26 mouse cellular contexts compared by ENCODE assay signal in the genomic region with DNA sequence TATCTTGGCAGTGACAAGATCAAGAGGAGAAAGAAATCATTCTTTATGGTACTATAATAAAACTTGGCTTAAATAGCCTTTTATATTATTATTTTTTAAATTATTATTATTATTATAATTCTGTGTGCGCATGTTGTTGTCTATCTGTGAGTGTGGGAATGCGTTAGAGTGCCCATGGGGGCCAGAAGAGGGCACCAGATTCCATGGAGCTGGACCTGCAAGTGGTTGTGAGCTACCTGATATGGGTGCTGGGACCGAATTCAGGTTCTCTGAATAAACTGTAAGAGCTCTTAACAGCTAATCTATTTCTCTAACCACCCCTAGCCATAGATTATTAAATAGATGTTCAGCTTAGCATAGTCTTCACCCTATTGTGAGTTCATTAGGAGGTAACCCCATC. TPM values are rescaled to one million over a fixed set of nuclear protein-coding genes. Genes with fewer than 3 reads are reported as not detected.
DNase-seq lines count a peak whose midpoint lies in the region; ATAC-seq and TF ChIP-seq lines count a peak whose summit lies in the region.
"Had no signal": no experiment of that assay in that cellular context is flagged by ENCODE, and none has a peak within 500 bp of the region (broad histone marks: within the 10 kb centered on the region; RNA-seq: fewer than 3 reads in every experiment).

No protein-coding gene starts in this region.

- no peak overlapping the region for H3K27ac ChIP-seq in gastrocnemius, adult 2 months
- no peak overlapping the region for H3K27ac ChIP-seq in left cerebral cortex, adult 2 months
- no peak overlapping the region for H3K27ac ChIP-seq in hindbrain, embryonic 14.5 days
- H3K27ac ChIP-seq: hindbrain, embryonic 15.5 days; macrophage; midbrain, embryonic 13.5 days had no signal

- no peaks in the 10 kb centered on the region for H3K9me3 ChIP-seq in hindbrain, embryonic 14.5 days (ENCODE audit: control insufficient read depth, low read length)
- H3K9me3 ChIP-seq: heart, embryonic 12.5 days; hindbrain, embryonic 15.5 days; midbrain, embryonic 13.5 days had no signal

- no peak for DNase-seq in gastrocnemius, adult 2 months
- DNase-seq in gastrocnemius, postnatal 14 days = no peak
- no peak for DNase-seq in left cerebral cortex, adult 2 months (ENCODE audit: extremely low spot score in 1 of 2, low spot score in 2 of 2)
- DNase-seq in left cerebral cortex, postnatal 14 days (ENCODE audit: low spot score in 2 of 2) = no peak
- peak; percentile 4 for DNase-seq in lung, postnatal 36 days
- DNase-seq in lung, postnatal 25 days (ENCODE audit: low spot score) = no peak
- no peak for DNase-seq in hindbrain, embryonic 14.5 days (ENCODE audit: low spot score)
- DNase-seq in heart, adult 18-20 months = no peak
- DNase-seq: adrenal gland, adult 2 months; adrenal gland, postnatal 36 days; cerebellum, adult 2 months; cerebellum, postnatal 14 days; kidney, adult 2 months; layer of hippocampus, postnatal 36 days; lung, adult 18-20 months; thymus, adult 18-20 months; thymus, postnatal 25 days had no signal

- ATAC-seq in hindbrain, embryonic 14.5 days (ENCODE audit: low FRiP score) = no peak
- ATAC-seq: activated CD4-positive, CD25-positive, alpha-beta regulatory T cell, adult 4 months; forebrain, embryonic 16.5 days; inflammation-experienced regulatory T-cells, adult 6 months; midbrain, embryonic 13.5 days had no signal

- H3K4me2 ChIP-seq in hindbrain, embryonic 14.5 days (replicated peaks) = no peak overlapping the region
- H3K4me2 ChIP-seq: heart, embryonic 12.5 days; hindbrain, embryonic 15.5 days; liver, embryonic 11.5 days; midbrain, embryonic 13.5 days had no signal

- TF ChIP-seq CTCF in gastrocnemius, adult 2 months (IDR thresholded peaks at IDR 0.05) = peak; percentile 44
- TF ChIP-seq CTCF in left cerebral cortex, adult 2 months (IDR thresholded peaks at IDR 0.05) = peak; percentile 6

- no peak overlapping the region for H3K4me3 ChIP-seq in gastrocnemius, adult 2 months
- no peak overlapping the region for H3K4me3 ChIP-seq in left cerebral cortex, adult 2 months
- H3K4me3 ChIP-seq in hindbrain, embryonic 14.5 days (replicated peaks; ENCODE audit: low read length) = no peak overlapping the region
- H3K4me3 ChIP-seq: erythroblast, embryonic 14.5 days; heart, embryonic 12.5 days; hindbrain, embryonic 15.5 days; midbrain, embryonic 13.5 days had no signal

- H3K9ac ChIP-seq in hindbrain, embryonic 14.5 days = no peak overlapping the region
- H3K9ac ChIP-seq: heart, embryonic 12.5 days; hindbrain, embryonic 15.5 days; midbrain, embryonic 13.5 days had no signal

- 96% methylated on average over 3 of the region's 3 CpGs for WGBS in hindbrain, embryonic 14.5 days

- intact Hi-C loops in gastrocnemius, adult 2 months (cut with DNase I) = no loop called here
- intact Hi-C loops in gastrocnemius, postnatal 14 days (cut with DNase I; ENCODE audit: low total_unique reads) = no loop called here
- intact Hi-C loops in left cerebral cortex, adult 2 months (cut with DNase I) = no loop called here
- intact Hi-C loops in left cerebral cortex, postnatal 14 days (cut with DNase I) = no loop called here

- H3K27me3 ChIP-seq in hindbrain, embryonic 14.5 days (ENCODE audit: control insufficient read depth, insufficient read depth, low read length) = no peaks in the 10 kb centered on the region
- H3K27me3 ChIP-seq: heart, embryonic 12.5 days; hindbrain, embryonic 15.5 days; midbrain, embryonic 13.5 days had no signal

- H3K36me3 ChIP-seq in hindbrain, embryonic 14.5 days (replicated peaks; ENCODE audit: control insufficient read depth, insufficient read depth) = peaks cover 68% of the 10 kb centered on the region

- H3K4me1 ChIP-seq in hindbrain, embryonic 14.5 days (replicated peaks; ENCODE audit: control insufficient read depth, insufficient read depth, low read length) = no peaks in the 10 kb centered on the region
- H3K4me1 ChIP-seq: hindbrain, embryonic 15.5 days; midbrain, embryonic 13.5 days had no signal

RNA-seq across cellular contexts. Expression of gene Cramp1l, which starts 10.5 kb away (rescaled TPM):
- 1 to 10 TPM; 6.3 to 7.1 TPM for total RNA-seq in gastrocnemius, adult 2 months (2021)
- 1 to 10 TPM; 7.1 to 7.3 TPM for total RNA-seq in gastrocnemius, postnatal 14 days (2021)
- total RNA-seq in left cerebral cortex, adult 2 months (2021) = 10 to 100 TPM; 31.9 to 33.9 TPM
- 10 to 100 TPM; 26.0 to 27.9 TPM for total RNA-seq in left cerebral cortex, postnatal 14 days (2021)
- 8.0 and 8.1 TPM in 2 replicates for polyA plus RNA-seq in hindbrain, embryonic 14.5 days (2014; fragmentation: Nextera tagmentation; extraction: Ambion mirVana)
- 10 to 100 TPM in 1 of 2 experiments, 1 to 10 TPM in 1; 9.5 to 10.7 TPM for total RNA-seq in heart, adult 18-20 months (2021)

RNA-seq across cellular contexts. Expression of gene Ift140, which starts 10.8 kb away (rescaled TPM):
- total RNA-seq in gastrocnemius, adult 2 months (2021) = 1 to 10 TPM; 2.8 to 2.9 TPM
- total RNA-seq in gastrocnemius, postnatal 14 days (2021) = 1 to 10 TPM; 2.9 to 4.1 TPM
- total RNA-seq in left cerebral cortex, adult 2 months (2021) = 10 to 100 TPM; 17.9 to 21.0 TPM
- 10 to 100 TPM; 19.8 to 22.9 TPM for total RNA-seq in left cerebral cortex, postnatal 14 days (2021)
- 15.9 and 20.9 TPM in 2 replicates for polyA plus RNA-seq in hindbrain, embryonic 14.5 days (2014; fragmentation: Nextera tagmentation; extraction: Ambion mirVana)
- total RNA-seq in heart, adult 18-20 months (2021) = 1 to 10 TPM; 3.5 to 5.5 TPM

RNA-seq across cellular contexts. Expression of gene Jpt2, which starts 44.6 kb away (rescaled TPM):
- 1 to 10 TPM; 5.3 to 6.8 TPM for total RNA-seq in gastrocnemius, adult 2 months (2021)
- total RNA-seq in gastrocnemius, postnatal 14 days (2021) = 10 to 100 TPM in 1 of 2 experiments, 1 to 10 TPM in 1; 8.2 to 13.3 TPM
- 1 to 10 TPM; 5.3 to 6.9 TPM for total RNA-seq in left cerebral cortex, adult 2 months (2021)
- 10 to 100 TPM in 1 of 2 experiments, 1 to 10 TPM in 1; 5.3 to 10.4 TPM for total RNA-seq in left cerebral cortex, postnatal 14 days (2021)
- 58.2 and 60.6 TPM in 2 replicates for polyA plus RNA-seq in hindbrain, embryonic 14.5 days (2014; fragmentation: Nextera tagmentation; extraction: Ambion mirVana)
- 10 to 100 TPM in 1 of 2 experiments, 1 to 10 TPM in 1; 8.9 to 11.2 TPM for total RNA-seq in heart, adult 18-20 months (2021)
